Mouse (Mus musculus) liver, embryonic 14.5 days (tissue): ENCODE data around the gene Areg. TPM values are rescaled to one million over a fixed set of nuclear protein-coding genes. Genes with fewer than 3 reads are reported as not detected.

Experiments
- ATAC-seq: fragments of 200-750 bp; cut with Nextera tagmentation; 2 replicates; pipeline ENCODE4 v1.8.0; 2017; ENCODE audit warnings: moderate number of reproducible peaks, mild to moderate bottlenecking, moderate library complexity; ENCODE audit not compliant: insufficient read depth
- DNase-seq, 3 experiments: peaks; one replicate each; pipeline ENCODE4 v3.0.0-alpha.2; 2012 to 2013; ENCODE audit warnings: low read depth in 3 of 3, low spot score in 3 of 3
- H3K27ac ChIP-seq: fragments of 300-500 bp; sonication (generic); 2 replicates; pipeline ENCODE4 v1.5.1; 2014; ENCODE audit warnings: moderate library complexity, mild to moderate bottlenecking, control low read depth, inconsistent platforms
- H3K27me3 ChIP-seq: fragments of 300-500 bp; sonication (generic); 2 replicates; pipeline ENCODE4 v1.6.1; 2014; ENCODE audit warnings: mild to moderate bottlenecking, low read length, moderate library complexity; ENCODE audit not compliant: control insufficient read depth, insufficient read depth
- H3K36me3 ChIP-seq: fragments of 300-500 bp; sonication (generic); replicated peaks from 2 replicates; pipeline ENCODE4 v1.6.1; 2014; ENCODE audit warnings: low read depth; ENCODE audit not compliant: control insufficient read depth, insufficient read depth
- H3K4me1 ChIP-seq, 2 experiments: fragments of 200-500 bp in 1 of 2; fragments of 300-500 bp in 1 of 2; sonication (generic) in 1 of 2; replicated peaks; 2 replicates each; pipeline ENCODE4 v1.6.1; 2012 to 2014; ENCODE audit warnings: antibody characterized with exemption in 1 of 2, inconsistent platforms in 1 of 2, low read length in 1 of 2; ENCODE audit not compliant: control insufficient read depth in 2 of 2, insufficient read depth in 2 of 2
- H3K4me2 ChIP-seq: fragments of 300-500 bp; sonication (generic); 2 replicates; pipeline ENCODE4 v1.6.1; 2014; ENCODE audit warnings: low read depth, mild to moderate bottlenecking, control low read depth, moderate library complexity
- H3K4me3 ChIP-seq, 2 experiments: fragments of 200-500 bp in 1 of 2; fragments of 300-500 bp in 1 of 2; sonication (generic) in 1 of 2; 2 replicates each; pipeline ENCODE4 v1.5.1; 2012 to 2014; ENCODE audit warnings: low read depth in 2 of 2, low read length in 2 of 2, mild to moderate bottlenecking in 2 of 2, control low read depth in 1 of 2, inconsistent platforms in 1 of 2, moderate library complexity in 1 of 2; ENCODE audit not compliant: insufficient read depth in 1 of 2
- H3K9ac ChIP-seq: fragments of 300-500 bp; sonication (generic); replicated peaks from 2 replicates; pipeline ENCODE4 v1.6.1; 2014; ENCODE audit warnings: mild to moderate bottlenecking, control low read depth, moderate library complexity
- H3K9me3 ChIP-seq: fragments of 300-500 bp; sonication (generic); 2 replicates; pipeline ENCODE4 v1.6.1; 2016; ENCODE audit warnings: low read length, mixed read lengths; ENCODE audit not compliant: control insufficient read depth
- CTCF ChIP-seq: IDR thresholded peaks from 2 replicates; pipeline ENCODE4 v1.5.1; 2016; ENCODE audit warnings: antibody characterized with exemption, low read depth, control low read depth
- EP300 ChIP-seq: IDR thresholded peaks from 2 replicates; pipeline ENCODE4 v1.6.1; 2016; ENCODE audit warnings: antibody characterized with exemption, low read depth
- WGBS: fragments of 180-500 bp; shearing (Covaris S2); extraction: QIAGEN DNeasy Blood & Tissue Kit; methylation state at CpG from one replicate; pipeline ENCODE4 v1.1.7; 2014; ENCODE audit not compliant: insufficient replicate concordance; 5-methylcytosine and 5-hydroxymethylcytosine counted together
- polyA plus RNA-seq, 2 experiments: library from polyadenylated mRNA; depleted of rRNA in 1 of 2; stranded (reverse) in 1 of 2; unstranded in 1 of 2; fragments of >200 nt; fragmentation: Nextera tagmentation in 1 of 2; extraction: Ambion mirVana in 1 of 2; gene quantifications; 2 replicates each; pipeline versions ENCODE4 v1.2.1 to v1.2.3; 2012 to 2014

Gene Areg
- polyA plus RNA-seq, 2 experiments, result not detected

DNA sequence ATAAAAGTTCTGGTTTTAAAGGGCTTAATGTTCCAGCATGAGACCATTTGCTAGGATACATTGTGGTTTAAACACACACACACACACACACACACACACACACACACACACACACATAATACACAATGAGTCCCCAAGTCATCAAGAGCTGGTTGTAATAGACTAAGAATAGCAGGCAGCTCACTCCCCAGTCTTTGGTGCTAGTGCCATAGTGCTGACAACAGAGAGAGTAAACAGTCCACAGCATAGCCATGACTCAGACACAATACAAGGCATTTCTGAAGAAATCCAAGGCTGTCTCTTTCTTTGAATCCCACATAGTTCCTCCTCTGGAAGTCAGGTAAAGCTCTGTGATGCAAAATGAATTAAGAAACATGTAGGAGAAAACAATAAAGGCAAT, 20.8 kb upstream of the Areg start:
- Histone ChIP-seq H3K4me2 (no peak overlapping the region), H3K4me1 (no peaks in the 10 kb centered on the region), H3K36me3 (no peaks in the 10 kb centered on the region), H3K27ac (no peak overlapping the region), H3K9me3 (no peaks in the 10 kb centered on the region), H3K9ac (no peak overlapping the region), H3K4me3 (no peak overlapping the region), H3K27me3 (no peaks in the 10 kb centered on the region)
- DNase-seq (no peak), ATAC-seq (no peak)
- TF ChIP-seq EP300, result no peak
- TF ChIP-seq CTCF, result no peak

DNA sequence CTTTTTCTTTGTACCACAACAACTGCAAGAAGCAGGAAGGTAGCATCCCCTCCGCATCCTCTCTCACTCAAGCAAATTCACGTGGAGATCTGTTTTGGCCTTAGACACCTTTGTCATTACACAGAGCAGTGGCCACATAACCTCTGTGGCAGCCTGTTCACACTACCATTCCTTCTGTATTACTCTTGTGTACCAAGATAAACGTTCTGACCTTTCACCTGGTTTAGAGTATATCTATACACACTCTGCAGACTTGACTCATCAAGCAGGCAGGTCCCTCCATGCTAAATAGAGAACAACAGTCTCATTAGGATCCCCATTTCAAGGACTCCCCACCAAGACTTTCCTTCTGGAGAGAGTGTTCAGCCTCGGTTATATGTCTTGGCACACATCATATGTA, 16.0 kb upstream of the Areg start:
- H3K4me1 ChIP-seq, result no peaks in the 10 kb centered on the region
- H3K27ac ChIP-seq, result no peak overlapping the region
- no peaks in the 10 kb centered on the region for H3K36me3 ChIP-seq
- H3K4me2 ChIP-seq, result no peak overlapping the region
- 53% methylated on average over 4 of the region's 4 CpGs for whole genome bisulfite sequencing
- H3K9ac ChIP-seq, result no peak overlapping the region
- no peaks in the 10 kb centered on the region for H3K27me3 ChIP-seq
- H3K9me3 ChIP-seq, result no peaks in the 10 kb centered on the region
- DNase-seq, result no peak
- ATAC-seq, result no peak
- no peak for TF ChIP-seq CTCF
- no peak for TF ChIP-seq EP300
- H3K4me3 ChIP-seq, result no peak overlapping the region

DNA sequence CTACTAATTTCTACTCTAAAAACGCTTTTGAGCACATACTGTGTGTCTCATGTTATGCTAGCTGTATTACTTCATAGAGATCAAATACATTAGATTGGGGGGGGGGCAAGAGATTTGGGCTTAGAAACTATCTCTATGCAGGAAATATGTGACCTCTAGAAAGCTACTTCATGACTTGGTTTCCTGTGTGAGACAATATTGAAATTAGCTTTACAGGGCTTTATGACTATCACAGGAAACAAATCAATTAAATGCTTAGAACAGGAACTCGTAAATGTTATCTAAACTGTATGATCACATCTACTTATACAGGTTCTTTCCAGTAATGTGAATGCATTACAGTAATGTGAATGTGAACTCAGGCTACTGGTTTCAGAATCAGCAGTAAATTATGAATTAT, 15.3 kb upstream of the Areg start:
- Histone ChIP-seq H3K4me3 (no peak overlapping the region), H3K9me3 (no peaks in the 10 kb centered on the region), H3K4me2 (no peak overlapping the region), H3K36me3 (no peaks in the 10 kb centered on the region), H3K9ac (no peak overlapping the region), H3K4me1 (no peaks in the 10 kb centered on the region), H3K27ac (no peak overlapping the region), H3K27me3 (no peaks in the 10 kb centered on the region)
- DNase-seq (no peak), ATAC-seq (no peak)
- TF ChIP-seq EP300, result no peak
- TF ChIP-seq CTCF, result no peak
- WGBS, result 53% methylated on average over 2 of the region's 2 CpGs

DNA sequence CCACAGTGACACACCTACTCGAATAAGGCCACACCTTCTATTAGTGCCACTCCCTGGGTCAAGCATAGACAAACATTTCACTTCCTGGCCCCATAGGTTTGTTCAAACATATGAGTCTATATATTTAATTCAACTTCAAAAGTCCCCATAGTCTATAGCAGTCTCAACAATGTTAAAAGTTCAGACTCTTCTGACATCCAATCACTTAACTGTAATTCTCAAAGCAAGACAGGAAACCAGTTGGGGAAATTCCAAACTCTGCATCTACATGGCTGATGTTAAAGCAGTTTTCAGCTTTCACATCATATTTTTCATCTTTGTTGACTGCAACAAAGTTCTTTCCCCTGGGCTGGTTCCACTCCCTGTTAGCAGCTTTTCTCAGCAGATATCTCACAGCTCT, 12.8 kb upstream of the Areg start:
- no peaks in the 10 kb centered on the region for H3K27me3 ChIP-seq
- TF ChIP-seq CTCF, result no peak
- TF ChIP-seq EP300, result no peak
- WGBS, result 56% methylated on average over 1 of the region's 1 CpGs

DNA sequence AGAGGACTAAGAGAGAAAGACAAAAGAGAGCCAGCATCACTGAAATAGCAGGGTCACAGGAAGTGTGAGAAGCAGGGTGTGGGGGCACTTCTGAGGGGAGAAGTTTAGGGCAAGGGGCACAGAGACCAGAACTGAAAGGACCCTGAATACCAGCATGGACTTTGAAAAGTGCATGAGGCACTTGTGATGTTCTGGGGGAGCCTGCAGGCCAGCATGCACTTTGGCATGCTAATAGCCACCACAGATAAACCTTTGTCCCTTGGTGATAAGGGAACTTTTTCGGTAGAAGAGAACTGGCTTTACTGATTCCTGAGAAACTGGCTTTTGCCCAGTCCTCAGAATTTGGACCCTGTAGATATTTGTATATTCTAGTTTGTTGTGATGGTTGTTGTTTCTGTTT, 4.4 kb upstream of the Areg start:
- Histone ChIP-seq H3K36me3 (no peaks in the 10 kb centered on the region), H3K27ac (no peak overlapping the region), H3K27me3 (peaks cover 14% of the 10 kb centered on the region), H3K9me3 (no peaks in the 10 kb centered on the region), H3K4me3 (no peak overlapping the region), H3K4me1 (no peaks in the 10 kb centered on the region), H3K4me2 (no peak overlapping the region), H3K9ac (no peak overlapping the region)
- ATAC-seq (no peak), DNase-seq (no peak)
- WGBS, result 0% methylated on average over 1 of the region's 1 CpGs
- TF ChIP-seq CTCF (no peak), EP300 (no peak)

More for the DNA sequence above, 12.8 kb upstream of the Areg start:
- no peak overlapping the region for H3K9ac ChIP-seq
- no peak for DNase-seq
- no peaks in the 10 kb centered on the region for H3K36me3 ChIP-seq
- no peaks in the 10 kb centered on the region for H3K4me1 ChIP-seq
- H3K4me3 ChIP-seq, result no peak overlapping the region
- no peak for ATAC-seq
- H3K9me3 ChIP-seq, result no peaks in the 10 kb centered on the region
- no peak overlapping the region for H3K27ac ChIP-seq
- H3K4me2 ChIP-seq, result no peak overlapping the region
